Mouse (Mus musculus) kidney, embryonic 16.5 days (tissue): ENCODE results near the gene Hoxb7. TPM values are rescaled to one million over a fixed set of nuclear protein-coding genes. Genes with fewer than 3 reads are reported as not detected.

Experiments used
- ATAC-seq: fragments of 200-750 bp; cut with Nextera tagmentation; 2 replicates; pipeline ENCODE4 v1.8.0; 2017; ENCODE audit warnings: moderate TSS enrichment; ENCODE audit not compliant: low FRiP score, low TSS enrichment
- H3K27ac ChIP-seq: fragments of 300-500 bp; sonication (generic); 2 replicates; pipeline ENCODE4 v1.5.1; 2014; ENCODE audit warnings: low read length
- H3K27me3 ChIP-seq: fragments of 300-500 bp; sonication (generic); 2 replicates; pipeline ENCODE4 v1.6.1; 2014; ENCODE audit warnings: low read length, control low read depth, mixed read lengths; ENCODE audit not compliant: insufficient read depth
- H3K36me3 ChIP-seq: fragments of 300-500 bp; sonication (generic); 2 replicates; pipeline ENCODE4 v1.6.1; 2014; ENCODE audit warnings: low read length, control low read depth, mixed read lengths; ENCODE audit not compliant: insufficient read depth
- H3K4me1 ChIP-seq: fragments of 300-500 bp; sonication (generic); 2 replicates; pipeline ENCODE4 v1.6.1; 2014; ENCODE audit warnings: low read length, control low read depth, mixed read lengths; ENCODE audit not compliant: insufficient read depth
- H3K4me2 ChIP-seq: fragments of 300-500 bp; sonication (generic); replicated peaks from 2 replicates; pipeline ENCODE4 v1.6.1; 2014; ENCODE audit warnings: low read depth, low read length
- H3K4me3 ChIP-seq: fragments of 300-500 bp; sonication (generic); 2 replicates; pipeline ENCODE4 v1.5.1; 2014; ENCODE audit warnings: mild to moderate bottlenecking, low read length
- H3K9ac ChIP-seq: fragments of 300-500 bp; sonication (generic); replicated peaks from 2 replicates; pipeline ENCODE4 v1.6.1; 2014; ENCODE audit warnings: low read length
- H3K9me3 ChIP-seq: fragments of 300-500 bp; sonication (generic); 2 replicates; pipeline ENCODE4 v1.6.1; 2016; ENCODE audit warnings: low read length, control low read depth
- WGBS: fragments of 180-500 bp; shearing (Covaris S2); extraction: QIAGEN DNeasy Blood & Tissue Kit; methylation state at CpG from one replicate; pipeline ENCODE4 v1.1.7; 2014; 5-methylcytosine and 5-hydroxymethylcytosine counted together
- polyA plus RNA-seq: library from polyadenylated mRNA; unstranded; fragments of >200 nt; fragmentation: Nextera tagmentation; extraction: Ambion mirVana; gene quantifications from 2 replicates; pipeline ENCODE4 v1.2.1, GENCODE M21; 2015

Gene Hoxb7
- polyA plus RNA-seq, 1 experiment from 2014 or later, result 60.9 TPM

DNA sequence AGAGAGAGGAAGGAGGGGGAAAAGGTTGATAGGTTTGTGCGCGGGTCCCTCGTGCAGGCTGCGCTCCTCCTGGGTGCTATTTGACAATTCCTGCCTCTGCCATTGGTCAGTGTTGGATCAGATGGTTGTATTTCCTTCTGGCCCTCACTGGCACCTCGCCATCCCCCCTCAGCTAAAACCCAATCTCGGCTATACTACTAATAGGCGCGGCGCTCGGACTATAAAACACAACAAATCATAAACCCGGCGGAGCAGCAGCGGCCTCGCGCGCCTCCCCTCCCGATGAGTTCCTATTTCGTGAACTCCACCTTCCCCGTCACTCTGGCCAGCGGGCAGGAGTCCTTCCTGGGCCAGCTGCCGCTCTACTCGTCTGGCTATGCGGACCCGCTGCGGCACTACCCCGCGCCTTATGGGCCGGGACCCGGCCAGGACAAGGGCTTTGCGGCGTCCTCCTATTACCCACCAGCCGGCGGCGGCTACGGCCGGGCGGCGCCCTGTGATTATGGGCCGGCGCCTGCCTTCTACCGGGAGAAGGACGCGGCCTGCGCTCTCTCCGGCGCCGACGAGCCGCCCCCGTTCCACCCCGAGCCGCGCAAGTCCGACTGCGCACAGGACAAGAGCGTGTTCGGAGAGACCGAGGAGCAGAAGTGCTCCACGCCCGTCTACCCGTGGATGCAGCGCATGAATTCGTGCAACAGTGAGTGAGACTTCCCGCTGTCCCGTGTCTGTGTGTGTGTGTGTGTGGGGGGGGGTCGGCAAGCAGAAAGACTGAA, 12.7 kb downstream of the Hoxb7 start:
- Histone ChIP-seq H3K27ac (peak overlapping the region; percentile 99), H3K4me1 (peaks cover 69% of the 10 kb centered on the region), H3K4me3 (peak overlapping the region; percentile 71), H3K9ac (peak overlapping the region; percentile 98), H3K36me3 (0 out of 2 replicates have a peak, but pooled peaks cover 5% of the 10 kb centered on the region), H3K4me2 (peak overlapping the region; percentile 90), H3K27me3 (no peaks in the 10 kb centered on the region), H3K9me3 (no peaks in the 10 kb centered on the region)
- WGBS, result under 1% methylated on average over 63 of the region's 66 CpGs
- ATAC-seq, result peak; percentile 42

DNA sequence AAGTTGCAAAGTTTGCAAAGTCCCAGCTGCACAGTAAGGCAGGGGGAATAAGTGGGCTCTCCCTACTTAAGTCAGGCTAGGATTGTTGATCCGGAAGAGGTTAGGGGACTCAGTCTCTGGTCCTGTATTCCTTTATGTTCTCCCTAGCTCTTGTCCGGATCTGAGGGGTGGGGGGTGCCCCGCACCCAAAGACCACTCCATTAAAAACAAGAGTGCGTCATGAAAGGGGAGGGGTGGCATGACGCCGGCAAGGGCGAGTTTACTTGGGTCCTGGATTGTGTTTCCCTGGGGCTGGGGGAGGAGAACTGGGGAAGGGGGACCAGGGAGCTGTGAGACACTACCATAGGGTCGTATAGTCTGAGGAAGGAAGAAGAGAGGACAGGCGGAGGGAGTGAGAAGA, 13.4 kb downstream of the Hoxb7 start:
- 7% methylated on average over 9 of the region's 9 CpGs for WGBS
- H3K36me3 ChIP-seq, result peaks cover 5% of the 10 kb centered on the region; the same call in 1 of the 2 replicates
- ATAC-seq, result no peak
- H3K9ac ChIP-seq, result peak overlapping the region; percentile 98
- no peaks in the 10 kb centered on the region for H3K9me3 ChIP-seq
- peak overlapping the region; percentile 71 for H3K4me3 ChIP-seq
- H3K27ac ChIP-seq, result peak overlapping the region; percentile 99
- H3K4me1 ChIP-seq, result peaks cover 69% of the 10 kb centered on the region
- peak overlapping the region; percentile 90 for H3K4me2 ChIP-seq
- H3K27me3 ChIP-seq, result no peaks in the 10 kb centered on the region

DNA sequence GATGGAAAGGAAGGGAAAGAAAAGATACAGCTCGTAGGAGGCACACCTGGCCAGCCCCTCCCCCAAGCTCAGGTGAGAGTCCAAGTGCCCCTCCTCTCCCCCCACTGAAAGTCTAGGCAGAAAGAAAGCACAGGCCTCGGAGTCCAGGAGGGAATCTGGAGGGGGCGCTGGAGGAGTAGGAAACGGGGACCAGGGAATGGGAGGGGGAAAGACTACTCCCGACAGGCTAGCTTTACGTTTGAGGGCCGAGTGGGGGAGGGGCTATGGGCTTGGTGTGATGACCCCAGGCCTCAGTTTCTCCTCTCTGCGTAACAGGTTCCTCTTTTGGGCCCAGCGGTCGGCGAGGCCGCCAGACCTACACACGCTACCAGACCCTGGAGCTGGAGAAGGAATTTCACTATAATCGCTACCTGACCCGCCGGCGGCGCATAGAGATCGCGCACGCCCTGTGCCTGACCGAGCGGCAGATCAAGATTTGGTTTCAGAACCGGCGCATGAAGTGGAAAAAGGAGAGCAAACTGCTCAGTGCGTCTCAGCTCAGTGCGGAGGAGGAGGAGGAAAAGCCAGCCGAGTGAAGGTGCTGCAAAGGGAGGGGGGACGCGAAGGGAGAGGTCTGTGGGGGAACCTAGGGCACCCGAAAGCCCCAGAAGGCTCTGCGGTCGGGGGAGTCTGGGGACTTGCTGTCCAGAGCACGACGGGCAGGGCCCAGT, 14.1 kb downstream of the Hoxb7 start:
- Histone ChIP-seq H3K9ac (peak overlapping the region; percentile 98), H3K36me3 (peaks cover 5% of the 10 kb centered on the region; the same call in 1 of the 2 replicates), H3K4me1 (peaks cover 74% of the 10 kb centered on the region), H3K27ac (peak overlapping the region; percentile 99), H3K4me3 (peak overlapping the region; percentile 71), H3K4me2 (peak overlapping the region; percentile 90), H3K9me3 (no peaks in the 10 kb centered on the region), H3K27me3 (no peaks in the 10 kb centered on the region)
- ATAC-seq, result 0 out of 2 replicates have a peak, but pooled peaks have one; percentile 16
- WGBS, result 13% methylated on average over 35 of the region's 35 CpGs

DNA sequence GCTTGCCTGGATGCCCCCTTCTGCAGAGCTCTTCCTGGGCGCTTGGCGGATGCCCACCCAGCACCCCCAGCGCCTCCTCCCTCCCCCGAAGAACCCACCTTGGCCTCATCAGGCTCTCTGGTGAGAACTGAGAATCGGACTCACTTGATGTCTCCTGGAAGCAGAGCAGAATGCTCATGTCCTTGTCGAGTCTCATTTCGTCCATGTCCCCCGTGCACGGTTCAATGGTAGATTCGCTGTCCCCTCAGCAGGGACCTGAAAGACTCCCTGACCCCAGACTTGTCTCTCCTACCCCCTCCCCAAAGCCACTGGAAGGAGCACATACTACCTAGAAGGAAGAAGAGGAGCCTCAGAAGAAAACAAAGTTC, 14.6 kb downstream of the Hoxb7 start:
- no peak for ATAC-seq
- Histone ChIP-seq H3K27ac (peak overlapping the region; percentile 99), H3K27me3 (no peaks in the 10 kb centered on the region), H3K4me3 (peak overlapping the region; percentile 71), H3K9ac (peak overlapping the region; percentile 98), H3K4me1 (peaks cover 74% of the 10 kb centered on the region), H3K36me3 (peaks cover 5% of the 10 kb centered on the region; the same call in 1 of the 2 replicates), H3K9me3 (no peaks in the 10 kb centered on the region), H3K4me2 (peak overlapping the region; percentile 90)
- 22% methylated on average over 10 of the region's 10 CpGs for WGBS

DNA sequence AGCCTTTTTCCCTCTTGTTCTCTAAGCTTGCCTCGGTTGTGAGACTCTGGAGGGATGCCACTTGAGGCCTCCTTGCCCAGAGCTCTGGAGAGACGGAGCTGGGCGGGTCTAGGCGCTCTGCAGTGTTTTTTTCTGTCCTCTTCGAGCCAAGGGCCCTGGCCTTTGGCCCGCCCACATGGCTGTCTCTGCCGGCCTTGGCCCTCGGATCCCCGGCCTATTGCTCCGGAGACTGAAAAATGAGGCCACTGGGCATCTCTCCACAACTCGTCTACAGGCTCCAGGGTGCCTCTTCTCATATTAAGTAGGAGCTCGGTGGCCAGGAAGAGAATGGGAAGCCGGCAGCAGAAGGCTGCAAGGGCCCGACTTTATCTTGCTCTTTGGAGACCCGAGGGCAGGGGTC, 15.4 kb downstream of the Hoxb7 start:
- peak overlapping the region; percentile 99 for H3K27ac ChIP-seq
- H3K9ac ChIP-seq, result peak overlapping the region; percentile 90
- peak overlapping the region; percentile 90 for H3K4me2 ChIP-seq
- H3K36me3 ChIP-seq, result peaks cover 5% of the 10 kb centered on the region; the same call in 1 of the 2 replicates
- ATAC-seq, result no peak
- WGBS, result 8% methylated on average over 15 of the region's 15 CpGs
- no peaks in the 10 kb centered on the region for H3K9me3 ChIP-seq
- H3K4me3 ChIP-seq, result peak overlapping the region; percentile 71
- no peaks in the 10 kb centered on the region for H3K27me3 ChIP-seq
- peaks cover 73% of the 10 kb centered on the region for H3K4me1 ChIP-seq

DNA sequence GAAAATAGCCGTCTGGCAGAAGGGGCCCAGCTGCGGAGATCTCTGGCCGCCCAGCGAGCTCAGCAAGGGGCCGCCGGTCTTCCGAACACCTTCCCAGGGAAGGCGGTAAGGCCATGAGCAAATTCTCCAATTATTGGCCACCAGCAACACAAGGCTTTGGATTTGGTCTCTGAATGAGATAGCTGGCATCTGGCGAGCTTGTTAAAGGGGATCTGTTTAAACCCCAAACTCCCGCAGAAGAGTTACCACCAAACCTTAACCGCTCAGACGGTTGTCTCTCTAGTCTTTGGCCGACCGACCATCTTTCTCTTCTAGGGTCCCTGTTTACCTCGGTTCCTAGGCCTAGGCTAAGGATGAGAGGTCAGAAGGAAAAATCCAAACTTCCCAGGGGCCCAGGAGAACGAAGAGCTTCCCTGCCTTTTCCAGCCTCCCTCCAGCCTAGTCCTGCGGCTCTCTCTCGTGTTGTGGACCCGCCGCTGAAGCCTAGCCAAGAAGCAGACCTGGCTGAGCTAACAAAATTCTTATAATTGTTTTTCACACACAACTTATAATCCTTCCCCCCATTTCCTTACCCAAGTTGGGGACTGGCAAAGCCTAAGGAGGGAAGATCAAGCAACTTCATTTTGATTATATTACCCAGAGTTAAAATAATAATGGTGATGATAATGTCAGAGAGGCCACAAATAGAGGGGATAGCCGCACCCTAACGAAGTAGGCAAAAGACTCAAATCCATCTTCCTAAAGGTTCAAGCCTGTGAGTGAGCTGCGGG, 16.1 kb downstream of the Hoxb7 start:
- H3K4me1 ChIP-seq, result peaks cover 66% of the 10 kb centered on the region
- no peak for ATAC-seq
- H3K27me3 ChIP-seq, result no peaks in the 10 kb centered on the region
- peak overlapping the region; percentile 99 for H3K27ac ChIP-seq
- H3K4me3 ChIP-seq, result peak overlapping the region; percentile 71
- H3K9me3 ChIP-seq, result no peaks in the 10 kb centered on the region
- H3K36me3 ChIP-seq, result peaks cover 5% of the 10 kb centered on the region; the same call in 1 of the 2 replicates
- 14% methylated on average over 23 of the region's 23 CpGs for WGBS
- H3K9ac ChIP-seq, result peak overlapping the region; percentile 90
- peak overlapping the region; percentile 90 for H3K4me2 ChIP-seq

DNA sequence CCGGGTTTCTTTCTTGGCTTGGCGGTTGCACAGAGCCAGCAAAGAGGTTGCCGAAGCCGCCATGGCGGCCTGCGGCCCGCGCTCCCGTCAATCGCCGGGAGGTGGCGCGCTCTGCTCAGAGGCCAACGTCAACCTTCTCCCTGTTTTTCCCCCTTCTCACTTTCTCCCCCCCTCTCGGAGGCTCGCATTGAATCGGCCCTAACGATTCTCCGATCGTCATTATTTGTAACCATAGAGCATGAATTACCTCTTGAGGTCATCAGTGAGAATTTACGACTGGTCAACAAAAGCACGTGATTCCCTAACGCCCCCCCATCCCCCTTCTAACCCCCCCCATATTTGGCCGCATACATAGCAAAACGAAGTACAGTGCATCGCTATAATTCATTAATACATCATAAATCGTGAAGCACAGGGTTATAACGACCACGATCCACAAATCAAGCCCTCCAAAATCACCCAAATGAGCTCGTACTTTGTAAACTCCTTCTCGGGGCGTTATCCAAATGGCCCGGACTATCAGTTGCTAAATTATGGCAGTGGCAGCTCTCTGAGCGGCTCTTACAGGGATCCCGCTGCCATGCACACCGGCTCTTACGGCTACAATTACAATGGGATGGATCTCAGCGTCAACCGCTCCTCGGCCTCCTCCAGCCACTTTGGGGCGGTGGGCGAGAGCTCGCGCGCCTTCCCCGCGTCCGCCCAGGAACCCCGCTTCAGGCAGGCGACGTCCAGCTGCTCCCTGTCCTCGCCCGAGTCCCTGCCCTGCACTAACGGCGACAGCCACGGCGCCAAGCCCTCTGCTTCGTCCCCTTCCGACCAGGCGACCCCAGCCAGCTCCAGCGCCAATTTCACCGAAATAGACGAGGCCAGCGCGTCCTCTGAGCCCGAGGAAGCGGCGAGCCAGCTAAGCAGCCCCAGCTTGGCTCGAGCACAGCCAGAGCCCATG, 17.0 kb downstream of the Hoxb7 start, which contains the start of gene Hoxb5:
Hoxb5 (plus strand) TSS at position 186 of the 949 bp plus-strand sequence.
- WGBS, result under 1% methylated on average over 69 of the region's 69 CpGs
- Histone ChIP-seq H3K27ac (peak within 1 kb of the TSS; percentile 99), H3K36me3 (peaks cover 5% of the 10 kb centered on the region; the same call in 1 of the 2 replicates), H3K4me1 (peaks cover 57% of the 10 kb centered on the region), H3K27me3 (no peaks in the 10 kb centered on the region), H3K4me3 (peak within 1 kb of the TSS; percentile 71), H3K9ac (peak within 1 kb of the TSS; percentile 90), H3K9me3 (no peaks in the 10 kb centered on the region), H3K4me2 (peak within 1 kb of the TSS; percentile 90)
- 0 out of 2 replicates have a peak, but pooled peaks have one; percentile 2 for ATAC-seq

DNA sequence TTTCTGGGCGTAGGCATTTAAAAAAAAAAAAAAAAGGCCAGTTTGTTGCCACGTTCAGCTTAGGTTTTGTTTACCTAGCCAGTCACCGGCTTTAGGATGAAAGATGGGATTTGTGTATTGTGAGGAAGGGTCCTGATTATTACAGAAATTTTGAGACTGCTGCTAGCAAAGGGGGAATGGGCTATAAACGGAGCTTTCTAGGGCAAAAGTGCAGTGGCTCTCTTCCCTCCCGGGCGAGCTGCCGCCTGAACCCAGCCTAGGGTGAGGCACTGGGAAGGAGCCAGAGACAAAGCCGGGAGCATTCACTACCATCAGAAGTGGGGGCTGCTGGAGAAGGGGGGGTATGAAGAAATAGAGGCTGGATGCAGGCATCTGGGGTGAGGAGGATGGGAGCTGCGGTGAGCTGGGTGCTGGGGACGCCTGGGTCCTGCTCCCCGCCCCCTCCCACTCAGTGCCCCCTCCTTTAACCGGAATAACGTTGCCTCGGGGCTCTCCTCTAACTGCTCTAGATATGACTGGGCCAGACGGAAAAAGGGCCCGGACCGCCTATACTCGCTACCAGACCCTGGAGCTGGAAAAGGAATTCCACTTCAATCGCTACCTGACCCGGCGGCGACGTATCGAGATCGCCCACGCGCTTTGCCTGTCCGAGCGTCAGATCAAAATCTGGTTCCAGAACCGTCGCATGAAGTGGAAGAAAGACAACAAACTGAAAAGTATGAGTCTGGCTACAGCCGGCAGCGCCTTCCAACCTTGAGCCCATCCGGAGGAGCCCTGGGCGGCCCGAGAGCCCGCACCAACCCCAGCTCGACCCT, 18.2 kb downstream of the Hoxb7 start:
- Histone ChIP-seq H3K27me3 (no peaks in the 10 kb centered on the region), H3K9me3 (no peaks in the 10 kb centered on the region), H3K9ac (peak overlapping the region; percentile 90), H3K36me3 (peaks cover 5% of the 10 kb centered on the region; the same call in 1 of the 2 replicates), H3K4me1 (peaks cover 67% of the 10 kb centered on the region), H3K4me2 (peak overlapping the region; percentile 90), H3K4me3 (peak overlapping the region; percentile 71), H3K27ac (peak overlapping the region; percentile 99)
- no peak for ATAC-seq
- 11% methylated on average over 38 of the region's 38 CpGs for WGBS
